Mouse (Mus musculus) forebrain, embryonic 11.5 days (tissue): Measurements from ENCODE around the gene Terf2. TPM values are rescaled to one million over a fixed set of nuclear protein-coding genes. Genes with fewer than 3 reads are reported as not detected.
A peak's percentile ranks its signal among the peaks of the same experiment; 100 is the strongest.

Source experiments
- ATAC-seq: fragments of 200-750 bp; cut with Nextera tagmentation; replicated peaks from 2 replicates; pipeline ENCODE4 v1.8.0; 2017; ENCODE audit warnings: moderate TSS enrichment; ENCODE audit not compliant: low FRiP score
- DNase-seq: peaks from one replicate; pipeline ENCODE4 v3.0.0-alpha.2; 2017; ENCODE audit warnings: low spot score
- H3K27ac ChIP-seq: fragments of 300-500 bp; sonication (generic); 2 replicates; pipeline ENCODE4 v1.5.1; 2014; ENCODE audit warnings: low read depth, low read length
- H3K27me3 ChIP-seq: fragments of 300-500 bp; sonication (generic); 2 replicates; pipeline ENCODE4 v1.6.1; 2014; ENCODE audit warnings: mild to moderate bottlenecking, low read length, mixed read lengths; ENCODE audit not compliant: control insufficient read depth, insufficient read depth
- H3K36me3 ChIP-seq: fragments of 300-500 bp; sonication (generic); 2 replicates; pipeline ENCODE4 v1.6.1; 2014; ENCODE audit warnings: mild to moderate bottlenecking, low read length, moderate library complexity, mixed read lengths; ENCODE audit not compliant: control insufficient read depth, insufficient read depth
- H3K4me1 ChIP-seq: fragments of 300-500 bp; sonication (generic); replicated peaks from 2 replicates; pipeline ENCODE4 v1.6.1; 2014; ENCODE audit warnings: low read length, mixed read lengths; ENCODE audit not compliant: control insufficient read depth, insufficient read depth
- H3K4me2 ChIP-seq: fragments of 300-500 bp; sonication (generic); 2 replicates; pipeline ENCODE4 v1.6.1; 2014; ENCODE audit warnings: low read depth, mild to moderate bottlenecking, low read length, moderate library complexity, mixed read lengths; ENCODE audit not compliant: severe bottlenecking
- H3K4me3 ChIP-seq: fragments of 300-500 bp; sonication (generic); 2 replicates; pipeline ENCODE4 v1.5.1; 2014; ENCODE audit warnings: low read depth, low read length
- H3K9ac ChIP-seq: fragments of 300-500 bp; sonication (generic); 2 replicates; pipeline ENCODE4 v1.6.1; 2014; ENCODE audit warnings: low read length
- H3K9me3 ChIP-seq: fragments of 300-500 bp; sonication (generic); 2 replicates; pipeline ENCODE4 v1.6.1; 2016; ENCODE audit warnings: low read length, mixed read lengths; ENCODE audit not compliant: control insufficient read depth
- WGBS: fragments of 180-500 bp; shearing (Covaris S2); extraction: QIAGEN DNeasy Blood & Tissue Kit; methylation state at CpG from one replicate; pipeline ENCODE4 v1.1.7; 2014; 5-methylcytosine and 5-hydroxymethylcytosine counted together
- polyA plus RNA-seq: library from polyadenylated mRNA; unstranded; fragments of >200 nt; fragmentation: Nextera tagmentation; extraction: Ambion mirVana; gene quantifications from 2 replicates; pipeline ENCODE4 v1.2.1, GENCODE M21; 2014

The Terf2 gene
- 15.9 and 18.3 TPM in 2 replicates for polyA plus RNA-seq

DNA sequence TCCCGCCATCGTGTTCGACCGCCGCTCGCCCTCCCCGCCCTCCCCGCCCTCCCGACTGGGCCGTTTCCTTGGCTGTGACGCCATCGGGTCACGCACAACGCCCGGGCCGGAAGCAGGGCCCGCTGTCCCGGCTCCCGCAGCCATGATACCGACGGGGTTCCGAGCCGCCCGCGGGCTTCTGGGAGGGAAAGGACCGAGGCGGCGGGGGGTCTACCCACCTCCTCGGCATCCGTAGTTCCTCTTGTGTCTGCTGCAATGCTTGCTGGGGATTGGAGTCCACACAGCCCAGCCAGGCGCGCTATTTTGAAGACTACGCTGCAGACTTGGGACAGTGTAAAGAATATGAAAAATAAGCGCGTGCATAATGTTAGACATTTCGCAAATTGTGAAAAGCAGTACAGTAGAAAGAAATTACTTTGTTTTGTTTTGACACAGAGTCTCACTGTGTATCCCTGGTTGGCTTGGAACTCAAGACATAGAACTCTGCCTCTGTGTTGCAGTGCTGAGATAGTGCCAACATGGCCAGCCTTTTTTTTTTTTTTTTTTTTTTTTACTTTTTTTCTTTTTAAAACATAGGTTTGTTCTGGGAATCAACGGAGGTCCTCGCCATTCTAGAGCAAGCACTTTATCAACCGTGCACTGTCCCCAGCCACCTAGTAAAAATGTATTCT, at the start of gene Terf2:
Gene Terf2, minus strand, starts transcription at position 182 of the 671 bp plus-strand sequence.
- Histone ChIP-seq H3K36me3 (no peaks in the 10 kb centered on the region), H3K9me3 (no peaks in the 10 kb centered on the region), H3K4me3 (peak within 1 kb of the TSS; percentile 90), H3K4me2 (peak within 1 kb of the TSS; percentile 74), H3K9ac (peak within 1 kb of the TSS; percentile 85), H3K27ac (peak within 1 kb of the TSS; percentile 78), H3K27me3 (no peaks in the 10 kb centered on the region), H3K4me1 (0 out of 2 replicates have a peak, but pooled peaks cover 2% of the 10 kb centered on the region)
- peak; percentile 96 for ATAC-seq
- DNase-seq: peak; percentile 98
- 4% methylated on average over 39 of the region's 39 CpGs for WGBS

- ATAC-seq (no peak), DNase-seq (no peak)
- Histone ChIP-seq H3K9ac (no peak overlapping the region), H3K27me3 (no peaks in the 10 kb centered on the region), H3K4me1 (no peaks in the 10 kb centered on the region), H3K9me3 (no peaks in the 10 kb centered on the region), H3K4me3 (no peak overlapping the region), H3K36me3 (no peaks in the 10 kb centered on the region), H3K27ac (no peak overlapping the region), H3K4me2 (no peak overlapping the region)
- 52% methylated on average over 4 of the region's 4 CpGs for WGBS
These were observed 47.2 kb upstream of the Terf2 start for GRCm38 (mm10) chr8:107143501-107143900.

GRCm38 (mm10) chr8:107142539-107142938, 46.2 kb upstream of the Terf2 start:
- WGBS: 93% methylated on average over 4 of the region's 4 CpGs
- Histone ChIP-seq H3K36me3 (no peaks in the 10 kb centered on the region), H3K27me3 (no peaks in the 10 kb centered on the region), H3K27ac (no peak overlapping the region), H3K9ac (no peak overlapping the region), H3K4me1 (no peaks in the 10 kb centered on the region), H3K4me3 (no peak overlapping the region), H3K4me2 (no peak overlapping the region), H3K9me3 (no peaks in the 10 kb centered on the region)
- no peak for ATAC-seq
- DNase-seq: no peak

DNA sequence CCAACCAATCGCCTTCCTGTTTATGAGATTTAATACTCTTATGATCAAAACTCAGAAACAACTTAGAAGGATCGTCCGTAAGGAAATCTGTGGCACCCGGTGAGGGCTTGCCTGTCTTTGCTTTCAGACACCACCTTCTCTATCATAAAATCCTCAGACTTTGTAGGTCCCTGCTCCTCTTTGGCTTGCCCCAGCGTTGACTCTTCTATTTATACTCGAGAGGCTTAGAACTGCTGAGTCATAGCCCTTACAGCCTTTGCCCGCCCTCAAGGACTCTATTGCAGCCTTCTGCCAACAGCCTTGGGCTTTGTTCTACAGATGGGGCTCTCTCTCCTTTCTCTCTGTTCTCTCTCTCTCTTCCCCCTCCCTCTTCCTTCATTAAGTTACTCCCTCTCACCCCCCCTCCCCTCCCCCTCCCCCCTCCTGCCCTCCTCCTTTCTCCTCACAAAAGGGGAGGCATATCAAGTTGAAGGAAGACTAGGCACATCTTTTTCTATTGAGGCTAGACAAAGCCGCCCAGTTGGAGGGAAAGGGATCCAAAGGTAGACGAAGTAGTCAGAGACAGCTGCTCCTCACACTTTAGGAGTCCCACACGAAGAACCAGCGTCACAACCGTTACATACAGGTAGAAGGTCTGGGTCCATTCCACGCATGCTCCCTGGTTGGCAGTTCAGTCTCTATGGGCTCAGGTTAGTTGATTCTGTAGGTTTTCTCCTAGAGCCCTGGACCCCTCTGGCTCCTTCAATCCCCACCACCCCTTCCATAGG, 43.5 kb upstream of the Terf2 start:
- Histone ChIP-seq H3K4me3 (no peak overlapping the region), H3K4me1 (no peaks in the 10 kb centered on the region), H3K36me3 (no peaks in the 10 kb centered on the region), H3K9ac (no peak overlapping the region), H3K27ac (no peak overlapping the region), H3K9me3 (no peaks in the 10 kb centered on the region), H3K4me2 (no peak overlapping the region), H3K27me3 (no peaks in the 10 kb centered on the region)
- WGBS: 49% methylated on average over 13 of the region's 13 CpGs
- DNase-seq: peak; percentile 54
- ATAC-seq: no peak

GRCm38 (mm10) chr8:107138338-107138737, 42.0 kb upstream of the Terf2 start:
- H3K4me1 ChIP-seq: 0 out of 2 replicates have a peak, but pooled peaks cover 2% of the 10 kb centered on the region
- H3K36me3 ChIP-seq: no peaks in the 10 kb centered on the region
- no peak overlapping the region for H3K9ac ChIP-seq
- no peak overlapping the region for H3K4me2 ChIP-seq
- 98% methylated on average over 5 of the region's 5 CpGs for WGBS
- DNase-seq (no peak), ATAC-seq (no peak)
- H3K27ac ChIP-seq: no peak overlapping the region
- H3K4me3 ChIP-seq: no peak overlapping the region
- H3K9me3 ChIP-seq: no peaks in the 10 kb centered on the region
- H3K27me3 ChIP-seq: no peaks in the 10 kb centered on the region

DNA sequence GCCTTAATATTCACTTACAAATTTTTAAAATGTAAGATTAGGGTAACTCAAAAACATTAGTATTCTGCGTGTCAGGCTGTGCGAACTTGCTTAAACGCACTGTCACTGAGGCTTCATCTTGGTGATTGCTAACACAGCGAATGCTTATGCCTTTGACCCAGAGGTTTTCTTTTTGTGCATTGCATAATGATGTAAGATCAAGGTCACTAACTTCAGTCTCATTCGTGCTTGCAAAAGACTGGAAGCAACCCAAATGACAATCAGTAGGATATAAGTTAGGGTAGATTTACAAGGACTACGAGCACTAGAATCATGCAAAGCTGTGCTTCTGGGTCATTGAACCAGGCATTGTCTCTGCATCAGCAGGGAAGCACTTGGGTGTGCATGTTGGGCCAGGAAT, 41.2 kb upstream of the Terf2 start:
- 76% methylated on average over 6 of the region's 6 CpGs for WGBS
- DNase-seq: no peak
- Histone ChIP-seq H3K9me3 (no peaks in the 10 kb centered on the region), H3K4me3 (no peak overlapping the region), H3K4me1 (0 out of 2 replicates have a peak, but pooled peaks cover 2% of the 10 kb centered on the region), H3K27ac (no peak overlapping the region), H3K4me2 (no peak overlapping the region), H3K9ac (no peak overlapping the region), H3K27me3 (no peaks in the 10 kb centered on the region), H3K36me3 (no peaks in the 10 kb centered on the region)
- no peak for ATAC-seq

- WGBS: 16% methylated on average over 8 of the region's 8 CpGs
These were observed 39.8 kb upstream of the Terf2 start for GRCm38 (mm10) chr8:107136003-107136612.

GRCm38 (mm10) chr8:107133881-107134280, 37.5 kb upstream of the Terf2 start:
- DNase-seq (no peak), ATAC-seq (no peak)
- Histone ChIP-seq H3K4me3 (no peak overlapping the region), H3K27ac (no peak overlapping the region), H3K4me2 (no peak overlapping the region), H3K4me1 (0 out of 2 replicates have a peak, but pooled peaks cover 2% of the 10 kb centered on the region), H3K9me3 (no peaks in the 10 kb centered on the region), H3K36me3 (no peaks in the 10 kb centered on the region), H3K27me3 (no peaks in the 10 kb centered on the region), H3K9ac (no peak overlapping the region)
- WGBS: 57% methylated on average over 6 of the region's 6 CpGs

More at GRCm38 (mm10) chr8:107136003-107136612, 39.8 kb upstream of the Terf2 start:
- H3K9me3 ChIP-seq: no peaks in the 10 kb centered on the region
- H3K4me3 ChIP-seq: no peak overlapping the region
- H3K27ac ChIP-seq: peak overlapping the region; percentile 7; the same call in 1 of the 2 replicates
- H3K4me2 ChIP-seq: no peak overlapping the region
- H3K36me3 ChIP-seq: no peaks in the 10 kb centered on the region
- H3K9ac ChIP-seq: no peak overlapping the region
- ATAC-seq (no peak), DNase-seq (no peak)
- H3K27me3 ChIP-seq: no peaks in the 10 kb centered on the region
- H3K4me1 ChIP-seq: 0 out of 2 replicates have a peak, but pooled peaks cover 2% of the 10 kb centered on the region
